Mouse (Mus musculus) E14TG2a.4 (cell line): ENCODE data around the gene Scube2.

ENCODE experiments used
- H3K27me3 ChIP-seq: 2 replicates; pipeline ENCODE4 v1.6.1; 2014; ENCODE audit warnings: low read length, control low read depth; ENCODE audit not compliant: insufficient read depth
- H3K36me3 ChIP-seq: 2 replicates; pipeline ENCODE4 v1.6.1; 2014; ENCODE audit warnings: low read length, control low read depth; ENCODE audit not compliant: insufficient read depth
- H3K4me1 ChIP-seq: replicated peaks from 2 replicates; pipeline ENCODE4 v1.6.1; 2014; ENCODE audit warnings: low read depth, low read length, control low read depth
- H3K4me3 ChIP-seq: replicated peaks from 2 replicates; pipeline ENCODE4 v1.5.1; 2014; ENCODE audit warnings: mild to moderate bottlenecking, low read length
- H3K9me3 ChIP-seq: 2 replicates; pipeline ENCODE4 v1.6.1; 2014; ENCODE audit warnings: low read length, control low read depth
- CTCF ChIP-seq: conservative IDR thresholded peaks from 2 replicates; pipeline ENCODE4 v1.5.1; 2014; ENCODE audit warnings: low read length
- NANOG ChIP-seq: IDR thresholded peaks from 2 replicates; pipeline ENCODE4 v1.6.1; 2014; ENCODE audit warnings: borderline replicate concordance, low read length, mixed read lengths
- POU5F1 ChIP-seq: IDR thresholded peaks from 2 replicates; pipeline ENCODE4 v1.6.1; 2014; ENCODE audit warnings: low read length, borderline replicate concordance

The Scube2 gene

GRCm38 (mm10) chr7:109882574-109882973, 17.1 kb upstream of the Scube2 start:
- no peak overlapping the region for H3K4me3 ChIP-seq
- no peaks in the 10 kb centered on the region for H3K27me3 ChIP-seq
- 0 out of 2 replicates have a peak, but pooled peaks cover 11% of the 10 kb centered on the region for H3K9me3 ChIP-seq
- TF ChIP-seq POU5F1, result no peak
- no peak for TF ChIP-seq NANOG
- no peak for TF ChIP-seq CTCF
- no peaks in the 10 kb centered on the region for H3K36me3 ChIP-seq
- peaks cover 41% of the 10 kb centered on the region for H3K4me1 ChIP-seq

- Histone ChIP-seq H3K9me3 (0 out of 2 replicates have a peak, but pooled peaks cover 11% of the 10 kb centered on the region), H3K4me1 (peaks cover 49% of the 10 kb centered on the region)
- no peak for TF ChIP-seq NANOG
- no peak for TF ChIP-seq CTCF
- no peak for TF ChIP-seq POU5F1
Measured at GRCm38 (mm10) chr7:109881561-109882099, 16.2 kb upstream of the Scube2 start.

GRCm38 (mm10) chr7:109879158-109879557, 13.7 kb upstream of the Scube2 start:
- no peaks in the 10 kb centered on the region for H3K36me3 ChIP-seq
- no peaks in the 10 kb centered on the region for H3K27me3 ChIP-seq
- peak overlapping the region; percentile 39; the same call in 1 of the 2 replicates for H3K4me3 ChIP-seq
- H3K4me1 ChIP-seq, result peaks cover 74% of the 10 kb centered on the region
- no peak for TF ChIP-seq POU5F1
- 0 out of 2 replicates have a peak, but pooled peaks cover 11% of the 10 kb centered on the region for H3K9me3 ChIP-seq

More at GRCm38 (mm10) chr7:109881561-109882099, 16.2 kb upstream of the Scube2 start:
- H3K27me3 ChIP-seq, result no peaks in the 10 kb centered on the region
- H3K4me3 ChIP-seq, result no peak overlapping the region
- no peaks in the 10 kb centered on the region for H3K36me3 ChIP-seq

- Histone ChIP-seq H3K4me3 (0 out of 2 replicates have a peak overlapping the region, but pooled peaks have one; percentile 17), H3K36me3 (no peaks in the 10 kb centered on the region), H3K27me3 (no peaks in the 10 kb centered on the region), H3K4me1 (peaks cover 92% of the 10 kb centered on the region), H3K9me3 (no peaks in the 10 kb centered on the region)
- TF ChIP-seq CTCF, result no peak
- no peak for TF ChIP-seq POU5F1
- TF ChIP-seq NANOG, result no peak
Measured at GRCm38 (mm10) chr7:109876085-109876484, 10.6 kb upstream of the Scube2 start.

GRCm38 (mm10) chr7:109875598-109875997, 10.1 kb upstream of the Scube2 start:
- Histone ChIP-seq H3K4me3 (0 out of 2 replicates have a peak overlapping the region, but pooled peaks have one; percentile 17), H3K4me1 (peaks cover 91% of the 10 kb centered on the region), H3K9me3 (no peaks in the 10 kb centered on the region), H3K36me3 (no peaks in the 10 kb centered on the region), H3K27me3 (no peaks in the 10 kb centered on the region)
- no peak for TF ChIP-seq POU5F1
- no peak for TF ChIP-seq CTCF
- TF ChIP-seq NANOG, result no peak

- Histone ChIP-seq H3K9me3 (no peaks in the 10 kb centered on the region), H3K36me3 (no peaks in the 10 kb centered on the region), H3K4me3 (no peak overlapping the region), H3K4me1 (peaks cover 85% of the 10 kb centered on the region), H3K27me3 (no peaks in the 10 kb centered on the region)
- TF ChIP-seq NANOG, result no peak
- no peak for TF ChIP-seq CTCF
- TF ChIP-seq POU5F1, result no peak; the same call in 1 of the 2 replicates
Measured at GRCm38 (mm10) chr7:109875033-109875432, 9.6 kb upstream of the Scube2 start.

- TF ChIP-seq CTCF (no peak), NANOG (no peak), POU5F1 (no peak)
- Histone ChIP-seq H3K27me3 (no peaks in the 10 kb centered on the region), H3K9me3 (no peaks in the 10 kb centered on the region), H3K36me3 (no peaks in the 10 kb centered on the region), H3K4me3 (no peak overlapping the region), H3K4me1 (peaks cover 73% of the 10 kb centered on the region)
Measured at GRCm38 (mm10) chr7:109873170-109873569, 7.7 kb upstream of the Scube2 start.

- H3K4me3 ChIP-seq, result no peak overlapping the region
- TF ChIP-seq NANOG (no peak), CTCF (no peak), POU5F1 (no peak)
- no peaks in the 10 kb centered on the region for H3K36me3 ChIP-seq
- no peaks in the 10 kb centered on the region for H3K9me3 ChIP-seq
- peaks cover 71% of the 10 kb centered on the region for H3K4me1 ChIP-seq
- peaks cover 8% of the 10 kb centered on the region for H3K27me3 ChIP-seq
Measured at GRCm38 (mm10) chr7:109871232-109871631, 5.8 kb upstream of the Scube2 start.

- H3K27me3 ChIP-seq, result peaks cover 32% of the 10 kb centered on the region
- no peak for TF ChIP-seq NANOG
- TF ChIP-seq POU5F1, result no peak
- no peak for TF ChIP-seq CTCF
- no peaks in the 10 kb centered on the region for H3K9me3 ChIP-seq
- peaks cover 66% of the 10 kb centered on the region for H3K4me1 ChIP-seq
- H3K36me3 ChIP-seq, result no peaks in the 10 kb centered on the region
- H3K4me3 ChIP-seq, result no peak overlapping the region
Measured at GRCm38 (mm10) chr7:109868498-109868897, 3.0 kb upstream of the Scube2 start.

- H3K27me3 ChIP-seq, result peaks cover 44% of the 10 kb centered on the region
- H3K36me3 ChIP-seq, result no peaks in the 10 kb centered on the region
- H3K9me3 ChIP-seq, result no peaks in the 10 kb centered on the region
- H3K4me1 ChIP-seq, result peaks cover 54% of the 10 kb centered on the region
- no peak overlapping the region for H3K4me3 ChIP-seq
- no peak for TF ChIP-seq CTCF
- no peak for TF ChIP-seq POU5F1
- TF ChIP-seq NANOG, result no peak
Measured at GRCm38 (mm10) chr7:109866643-109867042, 1.2 kb upstream of the Scube2 start.
